21 mouse cellular contexts compared by ENCODE assay signal in genomic region chr12:112557219-112557618, GRCm38 (mm10). TPM values are rescaled to one million over a fixed set of nuclear protein-coding genes. Genes with fewer than 3 reads are reported as not detected.
DNase-seq lines count a peak whose midpoint lies in the region; TF ChIP-seq lines count a peak whose summit lies in the region.
"Had no signal": no experiment of that assay in that cellular context is flagged by ENCODE, and none has a peak within 500 bp of the region (broad histone marks: within the 10 kb centered on the region; RNA-seq: fewer than 3 reads in every experiment).

No protein-coding gene starts in this region.

- H3K4me2 ChIP-seq in CH12.LX (ENCODE audit: insufficient read depth, low read depth, poor library complexity, severe bottlenecking), result no peak overlapping the region
- H3K4me2 ChIP-seq: embryonic facial prominence, embryonic 12.5 days; forebrain, embryonic 13.5 days; forebrain, embryonic 15.5 days had no signal

- no peak overlapping the region for H3K9ac ChIP-seq in CH12.LX (ENCODE audit: insufficient read depth, low read depth)
- no peak overlapping the region for H3K9ac ChIP-seq in ES-E14 (ENCODE audit: insufficient read depth, low read depth, low read length, poor library complexity, severe bottlenecking)
- H3K9ac ChIP-seq: embryonic facial prominence, embryonic 12.5 days; forebrain, embryonic 13.5 days; forebrain, embryonic 15.5 days; forebrain, postnatal 0 days had no signal

- H3K4me3 ChIP-seq in CH12.LX (replicated peaks in 1 of 3; ENCODE audit: low read depth in 2 of 3, low read length in 2 of 3, poor library complexity in 1 of 3) (no peak overlapping the region), ES-E14 (ENCODE audit: insufficient read depth in 1 of 2, low read depth in 1 of 2, low read length in 2 of 2, poor library complexity in 1 of 2, severe bottlenecking in 1 of 2) (no peak overlapping the region)
- no peak overlapping the region for H3K4me3 ChIP-seq in heart, embryonic 10.5 days
- H3K4me3 ChIP-seq: embryonic facial prominence, embryonic 10.5 days; embryonic facial prominence, embryonic 12.5 days; forebrain, embryonic 13.5 days; forebrain, embryonic 15.5 days had no signal

- H3K27ac ChIP-seq in CH12.LX (ENCODE audit: insufficient read depth, low read depth) (no peak overlapping the region), ES-E14 (ENCODE audit: insufficient read depth, low read depth, low read length, poor library complexity, severe bottlenecking) (no peak overlapping the region)
- H3K27ac ChIP-seq in heart, embryonic 10.5 days, result no peak overlapping the region
- H3K27ac ChIP-seq: embryonic facial prominence, embryonic 10.5 days; embryonic facial prominence, embryonic 12.5 days; forebrain, embryonic 13.5 days; forebrain, embryonic 15.5 days had no signal

- H3K27me3 ChIP-seq in CH12.LX (replicated peaks), result no peaks in the 10 kb centered on the region
- peaks cover 29% of the 10 kb centered on the region; the same call in 1 of the 2 replicates for H3K27me3 ChIP-seq in heart, embryonic 10.5 days (ENCODE audit: insufficient read depth, poor library complexity, severe bottlenecking)
- H3K27me3 ChIP-seq: embryonic facial prominence, embryonic 12.5 days; forebrain, embryonic 13.5 days; forebrain, embryonic 15.5 days had no signal

- H3K9me3 ChIP-seq in CH12.LX (replicated peaks; ENCODE audit: low read length), result no peaks in the 10 kb centered on the region
- H3K9me3 ChIP-seq in ES-E14 (ENCODE audit: control insufficient read depth, insufficient read depth, low read depth, low read length), result no peaks in the 10 kb centered on the region
- H3K9me3 ChIP-seq in heart, embryonic 10.5 days, result no peaks in the 10 kb centered on the region
- H3K9me3 ChIP-seq: embryonic facial prominence, embryonic 10.5 days; embryonic facial prominence, embryonic 12.5 days; forebrain, embryonic 13.5 days; forebrain, embryonic 15.5 days had no signal

- no peak for DNase-seq in CH12.LX (ENCODE audit: extremely low read depth)
- DNase-seq in ES-E14 (ENCODE audit: low read depth, low spot score), result no peak
- peak; percentile 34 for DNase-seq in ZHBTc4 (ENCODE audit: low read depth, low spot score)
- no peak for DNase-seq in layer of hippocampus, postnatal 14 days (ENCODE audit: low spot score in 2 of 2)
- DNase-seq in heart, adult 18-20 months, result no peak
- DNase-seq in heart, embryonic 10.5 days (ENCODE audit: low spot score), result no peak
- DNase-seq: adrenal gland, adult 2 months; adrenal gland, postnatal 10 days; adrenal gland, postnatal 25 days; B cell, adult 2 months; cerebellum, adult 11-12 months; cerebellum, adult 2 months; cerebellum, adult 9-10 months; cerebellum, postnatal 10 days; cerebellum, postnatal 25 days; forebrain, postnatal 0 days had no signal

- dilution Hi-C loops in CH12.LX (cut with MboI; ENCODE audit: extremely low pct_ligation_motif_present, extremely low pct_unique_long_range_greater_than_20kb, low sequenced_read_pairs), result no loop called here

- 83% methylated on average over 5 of the region's 5 CpGs for WGBS in heart, embryonic 10.5 days

- no peaks in the 10 kb centered on the region for H3K79me2 ChIP-seq in CH12.LX (replicated peaks; ENCODE audit: control insufficient read depth, extremely low read depth, insufficient read depth, poor library complexity, severe bottlenecking)

- H3K4me1 ChIP-seq in CH12.LX (ENCODE audit: control insufficient read depth in 1 of 2, insufficient read depth in 2 of 2), result peaks cover 9 to 40% of the 10 kb centered on the region in 2 experiments
- peaks cover 0 to 19% of the 10 kb centered on the region in 2 experiments; a peak in 2 of 4 replicates for H3K4me1 ChIP-seq in ES-E14 (ENCODE audit: control insufficient read depth in 2 of 2, insufficient read depth in 2 of 2, low read length in 2 of 2, poor library complexity in 1 of 2)
- peaks cover 24% of the 10 kb centered on the region for H3K4me1 ChIP-seq in heart, embryonic 10.5 days
- H3K4me1 ChIP-seq: embryonic facial prominence, embryonic 12.5 days had no signal

- TF ChIP-seq RAD21 in CH12.LX (IDR thresholded peaks at IDR 0.05; ENCODE audit: low read depth, low read length), result no peak

- in situ Hi-C loops in CH12.LX (cut with MboI; ENCODE audit: low pct_ligation_motif_present, low pct_unique_long_range_greater_than_20kb, low sequenced_read_pairs) (loop anchor here (10.0 kb wide), 1 partner anchor 148 kb away; no protein-coding TSS in a partner anchor), ES-E14 (cut with MboI; ENCODE audit: low sequenced_read_pairs in 2 of 2, unreplicated experiment in 2 of 2) (loop anchor here in 1 of 2 experiments (5.0 kb wide), 1 partner anchor 60 kb away; no protein-coding TSS in a partner anchor)

- H3K36me3 ChIP-seq in CH12.LX (replicated peaks in 1 of 2; ENCODE audit: control insufficient read depth in 1 of 2, insufficient read depth in 1 of 2, low read length in 1 of 2) (no peaks in the 10 kb centered on the region), ES-E14 (ENCODE audit: control insufficient read depth, insufficient read depth, low read length, poor library complexity, severe bottlenecking) (no peaks in the 10 kb centered on the region)
- H3K36me3 ChIP-seq in heart, embryonic 10.5 days, result no peaks in the 10 kb centered on the region
- H3K36me3 ChIP-seq: embryonic facial prominence, embryonic 10.5 days; embryonic facial prominence, embryonic 12.5 days; forebrain, embryonic 15.5 days had no signal

- no peak for TF ChIP-seq CTCF in CH12.LX (conservative IDR thresholded peaks at IDR 0.05 in 1 of 2, IDR thresholded peaks at IDR 0.05 in 1 of 2; ENCODE audit: low read depth in 2 of 2, low read length in 2 of 2)

- no peak for TF ChIP-seq EP300 in CH12.LX (IDR thresholded peaks at IDR 0.05; ENCODE audit: low read length)

- no peak for TF ChIP-seq POLR2A in CH12.LX (IDR thresholded peaks at IDR 0.05; ENCODE audit: low read depth, low read length)

TF ChIP-seq in CH12.LX, 34 proteins besides CTCF, POLR2A, EP300 and RAD21:
- TF ChIP-seq MAFK (IDR thresholded peaks at IDR 0.05; ENCODE audit: insufficient replicate concordance, low read length) (peak; percentile 25; the same call in 1 of the 2 replicates), HCFC1 (IDR thresholded peaks at IDR 0.05; ENCODE audit: low read depth, low read length) (no peak)

TF ChIP-seq in ES-E14, 5 proteins besides CTCF, POLR2A, EP300 and RAD21:
- TF ChIP-seq HCFC1 (IDR thresholded peaks at IDR 0.05; ENCODE audit: borderline replicate concordance, insufficient read depth, low read length) (no peak), MAFK (IDR thresholded peaks at IDR 0.05; ENCODE audit: insufficient read depth, low read depth, low read length) (peak; percentile 85)

RNA-seq across cellular contexts. Expression of gene Inf2, which starts 31.4 kb away (rescaled TPM):
- total RNA-seq in CH12.LX (2012; rRNA removed), result 29.7 and 36.6 TPM in 2 replicates
- total RNA-seq in CH12.LX (2014; rRNA removed), result 13.5 and 13.9 TPM in 2 replicates
- polyA plus RNA-seq in CH12.LX (2012; ENCODE audit: insufficient read length, low read depth), result 129 and 131 TPM in 2 replicates
- total RNA-seq in ES-E14 (2012; rRNA removed), result 17.8 and 21.0 TPM in 2 replicates
- total RNA-seq in layer of hippocampus, postnatal 14 days (2021), result 100 to 1,000 TPM; 116 to 122 TPM
- total RNA-seq in heart, adult 18-20 months (2021), result 10 to 100 TPM; 11.9 to 17.2 TPM
- polyA plus RNA-seq in heart, embryonic 10.5 days (2016; fragmentation: Nextera tagmentation; extraction: Ambion mirVana), result 3.5 and 5.6 TPM in 2 replicates

RNA-seq across cellular contexts. Expression of gene Tmem179, which starts 40.7 kb away (rescaled TPM):
- not detected in 2 replicates for total RNA-seq in CH12.LX (2012; rRNA removed)
- not detected in 2 replicates for total RNA-seq in CH12.LX (2014; rRNA removed)
- polyA plus RNA-seq in CH12.LX (2012; ENCODE audit: insufficient read length, low read depth), result not detected in 2 replicates
- total RNA-seq in ES-E14 (2012; rRNA removed), result 3.1 and 3.5 TPM in 2 replicates
- total RNA-seq in layer of hippocampus, postnatal 14 days (2021), result 100 to 1,000 TPM; 119 to 130 TPM
- total RNA-seq in heart, adult 18-20 months (2021), result under 1 TPM in 1 of 2 experiments, not detected in 1; 0.10 TPM
- polyA plus RNA-seq in heart, embryonic 10.5 days (2016; fragmentation: Nextera tagmentation; extraction: Ambion mirVana), result 1.2 and 1.5 TPM in 2 replicates
- polyA plus RNA-seq: CD4-positive, CD25-positive, alpha-beta regulatory T cell, adult 4 months had no signal

Comparison
In these comparisons a context has a peak if more than half of its experiments do, and no peak if none do; other contexts are left out.
1. RNA of gene Tmem179, which starts 40.7 kb away (total RNA-seq): 119 to 130 TPM in layer of hippocampus, postnatal 14 days; 3.1 to 3.5 TPM in ES-E14, 0.10 TPM in heart, adult 18-20 months and not detected in CH12.LX; every median in the first group is over 10 times any median in the second.